Mouse (Mus musculus) gastrocnemius, adult 18-20 months (tissue): ENCODE measurements at regions not wholly inside any gene's neighbourhood (a gene's known extent, or its start where the extent isn't known, plus 50 kb on each side); places are given as distances from the start of the nearest gene placed in this dataset.

Source experiments
- DNase-seq: peaks from one replicate; pipeline ENCODE4 v3.0.0; 2021; ENCODE audit warnings: low spot score

- DNase-seq, result no peak
Observed at GRCm38 (mm10) chr7:36420741-36421140, 277.2 kb upstream of the Tshz3 start.

- DNase-seq, result no peak
Observed at GRCm38 (mm10) chr7:36449181-36449915, 248.6 kb upstream of the Tshz3 start.

- no peak for DNase-seq
Observed at GRCm38 (mm10) chr7:36453816-36454215, 244.1 kb upstream of the Tshz3 start.

GRCm38 (mm10) chr7:36456080-36456479 is 241.8 kb upstream of the Tshz3 start:
- DNase-seq, result no peak

- no peak for DNase-seq
Observed at GRCm38 (mm10) chr7:36462422-36462833, 235.5 kb upstream of the Tshz3 start.

- DNase-seq, result no peak
Observed at GRCm38 (mm10) chr7:36469386-36469785, 228.5 kb upstream of the Tshz3 start.

- no peak for DNase-seq
Observed at GRCm38 (mm10) chr7:36473532-36473931, 224.4 kb upstream of the Tshz3 start.

GRCm38 (mm10) chr7:36476434-36476833 is 221.5 kb upstream of the Tshz3 start:
- no peak for DNase-seq

- DNase-seq, result no peak
Observed at GRCm38 (mm10) chr7:36476851-36477644, 220.9 kb upstream of the Tshz3 start.

- no peak for DNase-seq
Observed at GRCm38 (mm10) chr7:36488155-36488554, 209.8 kb upstream of the Tshz3 start.

GRCm38 (mm10) chr7:36491173-36491581 is 206.7 kb upstream of the Tshz3 start:
- DNase-seq, result no peak

- no peak for DNase-seq
Observed at GRCm38 (mm10) chr7:36504010-36504875, 193.7 kb upstream of the Tshz3 start.

- DNase-seq, result no peak
Observed at GRCm38 (mm10) chr7:36507895-36508431, 190.0 kb upstream of the Tshz3 start.

- no peak for DNase-seq
Observed at GRCm38 (mm10) chr7:36513680-36514079, 184.2 kb upstream of the Tshz3 start.

GRCm38 (mm10) chr7:36516094-36516663 is 181.7 kb upstream of the Tshz3 start:
- no peak for DNase-seq

GRCm38 (mm10) chr7:36519027-36519426 is 178.9 kb upstream of the Tshz3 start:
- DNase-seq, result no peak

- no peak for DNase-seq
Observed at GRCm38 (mm10) chr7:36522960-36523359, 175.0 kb upstream of the Tshz3 start.

GRCm38 (mm10) chr7:36526148-36526547 is 171.8 kb upstream of the Tshz3 start:
- no peak for DNase-seq

- DNase-seq, result no peak
Observed at GRCm38 (mm10) chr7:36526692-36527091, 171.2 kb upstream of the Tshz3 start.

- no peak for DNase-seq
Observed at GRCm38 (mm10) chr7:36529504-36530065, 168.3 kb upstream of the Tshz3 start.

- no peak for DNase-seq
Observed at GRCm38 (mm10) chr7:36531559-36531958, 166.4 kb upstream of the Tshz3 start.
